Mouse (Mus musculus) layer of hippocampus, adult 9-11 months (tissue): ENCODE results near the gene Vezf1.

Experiments used
- DNase-seq: peaks from one replicate; pipeline ENCODE4 v3.0.0; 2022

Gene Vezf1

DNA sequence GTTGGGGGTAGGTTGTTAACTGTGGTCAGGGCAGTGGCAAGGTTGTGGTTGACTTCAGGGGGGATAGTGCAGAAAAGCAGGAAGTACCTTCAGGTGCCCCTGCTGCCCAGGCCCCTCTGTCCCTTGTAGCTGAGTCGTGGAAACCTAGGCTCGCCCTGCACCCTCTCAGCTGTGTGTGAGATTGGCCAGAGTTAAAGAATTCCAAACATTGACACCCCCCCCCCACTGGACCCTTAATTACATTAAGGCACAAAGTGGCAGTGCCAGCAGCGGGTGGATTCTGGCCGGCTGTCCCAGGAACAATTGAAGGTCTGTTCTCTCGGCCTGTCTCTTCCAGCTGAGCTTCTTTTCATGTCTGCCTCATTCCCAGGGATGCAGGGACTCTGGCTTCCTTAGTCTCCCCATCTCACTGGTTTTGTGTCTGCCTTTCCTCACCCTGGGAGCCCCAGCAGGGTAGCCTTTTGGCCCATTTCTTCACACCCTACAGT lies 58.3 kb downstream of the Vezf1 start:
- DNase-seq: peak; percentile 51

DNA sequence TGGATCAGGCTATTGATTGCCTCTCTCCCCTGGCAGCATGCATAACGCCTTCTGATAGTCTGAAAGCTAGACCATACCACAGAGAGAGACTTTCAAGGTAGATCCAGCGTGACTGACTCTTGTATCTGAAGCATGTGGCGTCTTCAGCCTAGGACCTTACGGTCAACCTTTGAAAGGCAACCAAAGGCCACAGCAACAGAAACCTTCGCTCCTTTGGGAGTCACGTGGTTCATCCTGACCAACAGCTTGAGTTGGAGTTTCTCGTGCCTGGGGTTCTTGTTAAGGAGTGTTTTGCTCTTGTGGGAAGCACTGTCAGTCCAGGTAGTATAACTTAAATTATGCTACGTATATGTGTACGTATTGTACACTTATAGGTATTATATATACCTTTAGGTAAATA lies 60.4 kb downstream of the Vezf1 start:
- DNase-seq: no peak

- DNase-seq: no peak
Measured at GRCm38 (mm10) chr11:88129281-88129680, 61.2 kb downstream of the Vezf1 start.

DNA sequence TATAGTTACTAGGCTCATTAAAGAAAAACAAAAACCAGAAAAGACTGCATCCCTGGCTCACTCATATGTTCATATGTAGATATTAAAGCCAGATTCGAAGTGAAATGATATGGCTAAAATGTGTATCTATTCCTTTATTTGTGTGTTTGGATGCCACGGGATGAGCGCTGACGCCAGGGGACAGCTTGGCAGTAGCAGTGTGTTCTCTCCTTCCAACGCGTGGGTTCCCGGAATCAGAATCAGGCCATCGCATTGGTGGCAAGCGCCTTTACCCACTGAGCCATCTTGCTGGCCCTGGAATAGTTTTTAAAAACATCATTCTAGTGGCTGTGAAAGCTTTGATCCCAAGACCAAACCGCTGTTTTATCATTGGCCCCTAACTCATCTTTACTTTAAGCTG lies 61.9 kb downstream of the Vezf1 start:
- DNase-seq: no peak

- DNase-seq: no peak
Measured at GRCm38 (mm10) chr11:88131847-88132246, 63.8 kb downstream of the Vezf1 start.
